Mouse (Mus musculus): ENCODE data around the gene Ssmem1.
A peak's percentile ranks its signal among the peaks of the same experiment; 100 is the strongest.

Gene Ssmem1

DNA sequence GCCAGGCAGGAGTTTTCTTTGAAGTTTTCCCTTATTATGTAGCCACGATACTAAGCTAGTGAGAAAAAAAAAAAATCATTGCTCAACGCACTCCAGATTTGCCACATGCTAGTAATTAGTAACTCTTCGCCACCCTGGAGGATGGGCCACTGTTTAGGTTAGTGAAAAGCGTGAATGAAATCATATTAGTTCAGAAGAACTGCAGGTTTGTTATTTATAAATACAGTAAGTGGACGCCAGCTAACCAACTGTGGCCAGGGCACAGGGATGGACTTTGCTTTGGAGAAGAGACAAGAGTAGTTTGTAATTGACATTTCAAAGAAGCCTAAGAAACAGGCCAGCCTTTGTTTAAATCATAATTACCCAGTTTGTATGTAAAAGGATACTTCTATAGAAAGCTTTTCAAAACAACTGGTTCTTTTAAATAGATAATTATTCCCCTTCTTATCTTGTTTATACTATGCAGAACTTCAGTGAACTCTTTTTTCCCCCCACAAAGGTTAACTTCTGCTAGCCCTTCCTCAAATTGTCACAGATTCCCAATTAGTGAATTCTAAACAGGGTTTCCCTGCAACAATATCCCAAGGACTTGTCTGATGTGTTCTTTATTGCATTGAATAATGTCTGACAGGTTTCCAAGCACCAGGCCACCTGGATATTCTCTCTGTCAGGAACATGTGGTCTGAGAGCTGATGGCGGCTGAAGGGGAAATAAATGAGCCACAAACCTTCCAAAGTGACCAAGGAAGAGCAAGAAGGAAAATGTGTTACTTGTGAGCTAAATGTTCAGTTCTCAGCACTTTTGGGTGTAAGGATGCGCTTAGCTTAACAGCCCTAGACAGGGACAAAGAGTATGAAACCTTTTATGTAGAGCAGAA, 16.0 kb downstream of the Ssmem1 start:
- no peak for DNase-seq (ENCODE audit: low spot score)

DNA sequence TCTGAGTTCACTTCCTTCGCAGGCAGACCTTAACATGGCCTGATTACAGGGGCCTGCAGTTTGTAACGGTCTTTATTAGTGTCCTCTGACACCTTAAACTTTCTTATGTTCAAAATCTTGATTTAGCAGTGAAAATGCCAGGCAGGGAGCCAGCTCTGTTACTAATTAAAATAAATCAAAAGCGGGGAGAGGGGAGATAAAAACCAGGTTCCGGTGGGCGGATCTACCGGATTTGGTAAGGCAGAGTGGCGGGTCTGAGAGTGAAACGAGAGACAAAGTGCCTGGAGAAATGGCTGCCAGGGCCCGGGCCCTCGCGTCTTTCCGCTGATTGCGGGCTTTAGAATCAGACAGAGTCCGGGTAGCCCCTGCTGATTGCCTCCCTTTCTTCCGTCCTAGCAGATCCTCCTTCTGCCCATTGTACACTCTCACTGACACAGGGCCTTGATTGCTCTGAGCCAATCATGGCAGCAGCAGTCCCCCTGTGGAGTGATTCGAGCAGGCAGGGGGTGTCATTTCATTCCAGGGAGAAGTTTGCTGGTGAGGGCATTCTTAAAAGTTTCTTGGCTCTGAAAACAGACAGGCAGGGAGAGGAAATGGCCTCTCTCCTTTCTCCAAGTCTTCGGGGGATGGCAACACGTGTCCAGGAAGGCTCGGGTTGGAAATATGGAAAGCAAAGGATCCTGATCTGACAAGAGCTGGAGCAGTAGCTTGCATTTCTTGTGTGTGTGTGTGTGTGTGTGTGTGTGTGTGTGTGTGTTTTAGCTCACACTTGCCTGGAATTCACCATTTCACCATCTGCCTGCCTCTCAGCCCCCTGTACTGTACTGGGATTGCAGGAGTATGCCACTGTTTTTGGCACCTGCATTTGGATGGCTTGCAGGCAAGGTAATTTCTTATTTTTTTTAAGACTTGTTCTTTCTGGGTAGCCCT, 17.2 kb downstream of the Ssmem1 start:
- DNase-seq (ENCODE audit: low spot score), result peak; percentile 17

- no peak for DNase-seq (ENCODE audit: low spot score)
These were observed 19.2 kb downstream of the Ssmem1 start for GRCm38 (mm10) chr6:30528800-30529199.

DNA sequence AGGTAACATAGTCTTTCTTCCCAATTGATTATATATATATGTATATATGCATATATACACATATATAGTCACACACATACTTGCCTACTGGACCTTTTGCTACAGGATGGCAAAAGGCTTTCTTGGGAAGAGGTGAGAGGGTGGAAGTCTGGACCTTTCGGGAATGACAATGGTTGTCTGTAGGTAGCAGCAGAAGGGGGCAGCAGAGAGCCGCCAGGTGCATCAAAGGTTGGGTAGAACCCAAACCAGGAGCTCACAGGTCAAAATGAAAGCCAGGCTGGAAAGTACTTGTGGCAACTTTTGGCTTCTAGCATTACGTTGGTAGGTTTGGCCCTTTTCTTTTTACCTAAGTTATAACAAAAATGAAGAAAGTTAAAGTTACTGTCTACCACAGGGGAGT, 25.7 kb downstream of the Ssmem1 start:
- DNase-seq (ENCODE audit: low spot score), result peak; percentile 46

- no peak for DNase-seq (ENCODE audit: low spot score)
These were observed 28.6 kb downstream of the Ssmem1 start for GRCm38 (mm10) chr6:30538240-30538639.

- no peak for DNase-seq (ENCODE audit: low spot score)
These were observed 29.2 kb downstream of the Ssmem1 start for GRCm38 (mm10) chr6:30538800-30539199.

- DNase-seq (ENCODE audit: low spot score), result no peak
These were observed 31.6 kb downstream of the Ssmem1 start, which contains the start of gene Cpa2 for GRCm38 (mm10) chr6:30541009-30541799. Gene Cpa2 (plus strand): TSS chr6:30541582.

GRCm38 (mm10) chr6:30542277-30542676, 32.6 kb downstream of the Ssmem1 start:
- no peak for DNase-seq (ENCODE audit: low spot score)

DNA sequence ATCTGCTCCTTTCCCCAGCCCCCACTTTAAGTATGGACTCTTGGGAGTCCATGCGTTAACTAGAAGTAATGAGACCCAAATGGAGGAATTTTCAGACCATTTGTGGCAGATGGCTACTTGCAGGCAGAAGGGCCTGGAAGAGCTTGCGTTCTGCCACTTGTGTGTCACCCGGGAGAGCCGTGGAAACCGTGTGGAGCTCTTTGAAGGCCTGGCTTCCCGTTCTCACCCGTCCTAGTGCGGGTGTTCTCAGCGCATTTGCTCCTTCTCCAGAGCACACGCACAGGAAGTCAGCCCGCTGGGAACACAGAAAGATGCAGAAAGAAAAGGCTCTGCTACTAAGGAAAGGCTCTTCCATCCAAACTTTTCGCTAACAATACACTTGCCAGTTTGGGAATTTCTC, 33.4 kb downstream of the Ssmem1 start:
- no peak for DNase-seq (ENCODE audit: low spot score)

- DNase-seq (ENCODE audit: low spot score), result no peak
These were observed 34.2 kb downstream of the Ssmem1 start for GRCm38 (mm10) chr6:30543851-30544250.

DNA sequence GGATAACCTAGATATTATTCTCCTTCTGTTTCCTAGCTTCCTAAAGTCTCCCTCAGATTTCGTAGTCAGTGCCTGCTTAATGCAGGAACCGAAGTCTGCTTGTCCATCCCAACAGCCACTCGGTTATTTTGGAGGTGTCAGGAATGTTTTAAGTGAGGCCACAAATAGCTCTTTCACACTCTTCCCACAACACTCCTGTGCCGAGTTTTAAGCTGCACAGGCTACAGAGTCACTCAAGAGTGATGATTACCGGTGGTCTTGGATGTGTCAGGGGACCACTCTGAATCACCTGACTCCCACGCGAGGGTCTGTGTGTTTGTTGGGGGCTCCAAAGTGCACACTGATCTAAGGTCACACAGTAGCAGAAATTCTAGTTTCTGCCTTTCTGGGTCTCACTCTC, 36.0 kb downstream of the Ssmem1 start:
- DNase-seq (ENCODE audit: low spot score), result no peak

DNA sequence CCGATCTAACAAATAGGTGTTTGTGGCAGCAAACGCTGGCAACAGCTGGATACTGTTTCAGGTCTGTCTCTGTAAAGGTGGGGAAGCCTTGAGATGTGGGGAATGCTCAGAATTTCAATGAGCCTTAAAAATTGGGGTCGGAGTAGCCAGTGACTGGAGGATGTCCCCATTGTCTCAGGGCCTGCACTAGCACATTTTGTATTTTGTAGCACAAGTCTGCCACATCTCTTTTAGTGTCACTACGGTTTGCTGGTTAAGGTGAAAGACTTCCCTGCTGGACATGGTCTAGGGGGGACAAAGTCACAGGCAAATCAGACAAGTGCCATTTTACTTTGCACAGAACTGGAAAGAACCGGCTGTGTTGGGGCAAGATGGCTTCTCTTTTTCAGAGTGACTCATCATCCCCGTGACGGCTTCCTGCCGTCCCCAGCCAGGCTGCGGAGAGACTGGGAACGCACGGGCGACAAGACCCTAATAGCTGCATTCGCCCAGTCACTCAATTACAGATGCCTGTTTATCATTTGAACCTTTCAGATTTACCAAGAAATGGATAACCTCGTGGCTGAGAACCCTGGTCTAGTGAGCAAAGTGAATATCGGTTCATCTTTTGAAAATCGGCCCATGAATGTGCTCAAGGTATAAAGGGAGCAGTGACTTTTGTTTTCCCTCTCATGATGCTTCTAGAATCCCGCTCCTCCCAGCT, 37.1 kb downstream of the Ssmem1 start:
- DNase-seq (ENCODE audit: low spot score), result no peak

DNA sequence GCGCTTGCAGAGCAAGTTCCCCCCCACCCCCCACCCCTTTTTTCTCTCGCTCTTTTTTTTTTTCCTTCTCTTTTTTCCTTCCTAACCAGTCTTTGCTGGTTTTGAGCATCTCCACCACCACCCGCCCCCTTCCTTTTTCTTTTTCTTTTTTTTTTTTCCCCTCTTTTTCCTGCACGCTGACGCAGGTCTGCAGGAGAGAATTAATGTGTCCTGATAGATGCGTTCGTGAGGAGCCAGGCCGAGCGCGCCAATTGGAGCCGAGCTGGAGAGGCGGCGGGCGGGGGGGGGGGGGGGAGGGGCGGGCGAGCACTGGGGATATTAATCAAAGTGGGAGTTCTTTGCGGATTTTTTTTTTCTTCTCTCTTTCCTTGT, 37.6 kb downstream of the Ssmem1 start:
- no peak for DNase-seq (ENCODE audit: low spot score)

DNA sequence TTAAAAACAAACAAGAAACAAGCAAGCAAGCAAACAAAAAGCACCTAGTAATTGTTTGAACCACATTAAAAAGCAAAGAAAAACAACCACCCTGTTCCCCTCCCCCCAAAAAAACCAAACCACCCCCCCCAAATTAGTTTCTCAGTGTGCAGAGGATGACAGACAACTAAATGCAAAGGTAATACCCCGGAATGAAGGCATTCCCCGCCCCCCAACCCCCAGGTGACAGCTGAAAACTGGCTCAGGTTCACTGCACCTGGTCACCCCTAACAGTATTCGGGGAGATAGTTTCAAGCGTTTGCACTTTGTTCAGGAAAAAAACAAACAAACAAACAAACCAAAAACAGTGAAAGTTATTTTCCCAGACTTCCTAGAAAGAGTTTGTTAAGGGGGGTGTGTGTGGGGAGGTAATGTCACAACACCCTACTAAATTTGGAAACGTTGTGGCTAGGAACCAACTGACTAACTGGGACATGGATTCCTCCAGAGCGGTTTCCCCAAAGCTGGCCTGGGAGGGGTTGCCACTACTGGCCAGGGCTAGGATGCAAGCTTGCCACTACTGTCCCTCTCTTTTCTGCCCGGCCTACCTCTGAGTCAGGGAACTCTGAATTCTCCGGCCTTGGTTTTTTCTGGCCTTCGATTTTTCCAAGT, 38.1 kb downstream of the Ssmem1 start:
- DNase-seq (ENCODE audit: low spot score), result no peak

DNA sequence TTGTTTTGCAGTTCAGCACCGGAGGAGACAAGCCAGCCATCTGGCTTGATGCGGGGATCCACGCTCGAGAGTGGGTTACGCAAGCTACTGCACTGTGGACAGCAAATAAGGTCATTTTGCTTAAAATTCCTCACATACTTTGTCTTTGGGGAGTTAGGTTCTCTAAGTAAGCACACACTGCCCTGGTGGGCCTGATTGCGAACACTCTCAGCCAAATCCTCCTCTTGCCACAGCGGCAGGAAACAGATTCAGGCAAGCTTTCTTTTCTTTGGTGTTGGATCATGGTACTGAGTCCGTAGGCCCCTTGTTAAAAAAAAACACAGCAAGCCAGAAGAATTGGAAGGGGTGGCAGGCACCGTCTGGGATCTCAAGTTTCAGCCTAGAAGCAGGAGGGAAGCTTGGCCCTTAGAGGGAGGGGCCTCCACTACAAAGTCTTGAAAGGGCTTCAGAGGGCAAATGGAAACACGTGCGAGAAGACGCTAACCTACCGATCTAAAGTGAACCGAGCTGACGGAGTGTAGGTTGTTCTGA, 39.6 kb downstream of the Ssmem1 start:
- DNase-seq (ENCODE audit: low spot score), result no peak

- no peak for DNase-seq (ENCODE audit: low spot score)
These were observed 41.0 kb downstream of the Ssmem1 start for GRCm38 (mm10) chr6:30550496-30551192.

GRCm38 (mm10) chr6:30551193-30551515, 41.5 kb downstream of the Ssmem1 start:
- DNase-seq (ENCODE audit: low spot score), result no peak

DNA sequence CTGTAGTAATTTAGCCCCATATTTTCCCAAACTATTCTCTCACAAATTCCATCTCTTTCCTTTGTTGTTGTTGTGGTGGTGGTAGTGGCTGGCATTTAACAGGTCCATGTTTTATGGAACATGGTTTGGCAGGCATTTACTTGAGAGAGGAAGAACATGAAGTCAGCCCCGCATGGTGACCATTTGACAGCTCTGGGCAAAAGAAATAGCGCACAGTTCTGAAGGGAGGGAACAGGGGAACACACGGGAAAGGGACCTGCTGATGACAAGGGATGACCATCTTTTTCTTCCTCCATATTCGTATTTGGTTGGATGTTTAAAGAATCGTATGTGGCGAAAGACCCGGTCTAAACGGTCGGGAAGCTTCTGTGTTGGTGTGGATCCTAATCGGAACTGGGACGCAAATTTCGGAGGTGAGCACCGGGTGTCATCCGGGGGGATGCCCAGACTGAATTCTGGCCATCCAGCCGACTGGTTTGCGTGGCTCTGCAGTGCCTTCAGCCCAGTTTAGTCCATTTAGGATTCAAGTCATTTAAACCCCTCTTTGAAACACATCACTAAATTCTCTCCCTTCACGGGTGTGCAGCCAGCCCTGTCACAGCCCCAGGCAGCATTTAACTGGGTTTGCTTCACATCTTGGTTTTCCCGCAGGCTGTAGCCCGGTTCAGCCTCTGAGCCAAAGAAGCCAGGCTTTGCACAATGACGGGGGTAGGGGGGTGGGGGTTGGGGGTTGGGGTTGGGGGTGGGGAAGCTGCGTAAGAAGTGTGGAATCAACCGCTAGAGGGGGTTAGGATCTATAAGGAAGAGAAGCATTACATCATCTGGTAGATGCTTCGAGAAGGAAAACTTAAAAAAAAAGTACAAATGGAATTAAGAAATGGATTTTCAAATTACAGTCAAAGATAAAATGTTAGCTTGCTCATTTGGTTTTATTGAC, 42.3 kb downstream of the Ssmem1 start:
- no peak for DNase-seq (ENCODE audit: low spot score)

DNA sequence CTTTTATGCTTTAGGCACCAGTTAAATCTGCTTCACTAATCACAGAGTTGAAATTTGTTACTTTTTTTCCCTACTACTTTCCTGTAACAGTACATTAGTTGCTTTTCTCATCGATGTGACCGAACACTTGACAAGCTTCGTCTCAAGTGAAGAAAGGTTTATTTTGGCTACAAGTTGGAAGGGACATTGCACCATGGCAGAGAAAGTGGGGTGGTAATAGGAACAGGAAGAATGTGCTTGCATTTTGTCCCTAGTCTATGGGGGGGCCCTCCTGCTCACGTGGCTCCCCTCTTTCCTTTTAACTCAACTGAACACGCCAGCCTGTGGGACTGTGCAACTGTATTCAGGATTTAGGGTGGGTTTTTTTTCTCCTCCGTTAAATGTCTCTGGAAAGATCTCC, 43.0 kb downstream of the Ssmem1 start:
- no peak for DNase-seq (ENCODE audit: low spot score)
